ENCODE assay signal across 7 mouse cellular contexts in the genomic region with DNA sequence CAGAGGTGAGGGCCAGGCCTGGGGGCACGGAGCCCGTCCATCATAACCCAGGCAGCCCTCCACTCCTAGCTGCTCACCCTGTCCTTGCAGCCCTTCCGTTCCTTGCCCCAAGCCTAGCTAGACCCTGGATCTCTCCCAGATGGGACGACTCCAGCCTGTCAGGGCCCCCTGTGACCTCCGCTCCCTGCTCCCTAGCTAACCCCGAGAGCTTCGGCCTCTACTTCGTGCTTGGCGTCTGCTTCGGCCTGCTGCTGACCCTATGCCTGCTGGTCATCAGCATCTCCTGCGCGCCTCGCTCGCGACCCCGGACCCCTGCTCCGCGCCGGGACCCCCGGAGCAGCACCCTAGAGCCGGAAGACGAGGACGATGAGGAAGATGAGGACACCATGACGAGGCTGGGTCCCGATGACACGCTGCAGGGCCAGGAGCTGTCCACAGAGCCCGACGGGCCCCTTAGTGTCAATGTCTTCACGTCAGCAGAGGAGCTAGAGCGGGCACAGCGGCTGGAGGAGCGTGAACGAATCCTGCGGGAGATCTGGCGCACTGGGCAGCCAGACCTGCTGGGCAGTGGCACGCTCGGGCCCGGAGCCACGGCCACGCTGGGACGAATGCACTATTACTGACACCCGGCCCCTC. TPM values are rescaled to one million over a fixed set of nuclear protein-coding genes. Genes with fewer than 3 reads are reported as not detected.
DNase-seq lines count a peak whose midpoint lies in the region; ATAC-seq and TF ChIP-seq lines count a peak whose summit lies in the region.

No protein-coding gene starts in this region.

- no peak for ATAC-seq in G1E (ENCODE audit: extremely low read depth, insufficient number of reproducible peaks, low FRiP score, poor library complexity, severe bottlenecking)
- ATAC-seq in hindbrain, embryonic 13.5 days (ENCODE audit: low FRiP score), result no peak
- ATAC-seq in liver, embryonic 15.5 days (ENCODE audit: insufficient read depth), result no peak
- ATAC-seq in stomach, embryonic 14.5 days (ENCODE audit: insufficient number of reproducible peaks, insufficient read depth, low FRiP score, low read depth), result no peak
- no peak for ATAC-seq in megakaryocyte progenitor cell, adult 5-6 weeks (replicated peaks; ENCODE audit: poor library complexity)

- WGBS in hindbrain, embryonic 13.5 days, result 20% methylated on average over 42 of the region's 42 CpGs
- WGBS in liver, embryonic 15.5 days (ENCODE audit: insufficient replicate concordance), result 47% methylated on average over 42 of the region's 42 CpGs
- 20% methylated on average over 41 of the region's 42 CpGs for WGBS in stomach, embryonic 14.5 days

- H3K27ac ChIP-seq in cortical plate, adult 2 months (ENCODE audit: insufficient read depth, low read length), result no peak overlapping the region
- H3K27ac ChIP-seq in hindbrain, embryonic 13.5 days, result peak overlapping the region; percentile 23; the same call in 1 of the 2 replicates
- peak overlapping the region; percentile 41 for H3K27ac ChIP-seq in liver, embryonic 15.5 days (replicated peaks)
- H3K27ac ChIP-seq in stomach, embryonic 14.5 days (ENCODE audit: low read length), result peak overlapping the region; percentile 92

- peak overlapping the region; percentile 68 for H3K4me3 ChIP-seq in G1E (ENCODE audit: low read depth, low read length)
- peak overlapping the region; percentile 33 for H3K4me3 ChIP-seq in cortical plate, adult 2 months (ENCODE audit: insufficient read depth, low read length)
- peak overlapping the region; percentile 45 for H3K4me3 ChIP-seq in hindbrain, embryonic 13.5 days
- peak overlapping the region; percentile 56 for H3K4me3 ChIP-seq in liver, embryonic 15.5 days (replicated peaks)
- peak overlapping the region; percentile 65 for H3K4me3 ChIP-seq in stomach, embryonic 14.5 days (ENCODE audit: low read depth, low read length)

- no peak for TF ChIP-seq POLR2A in cortical plate, adult 2 months (IDR thresholded peaks at IDR 0.05; ENCODE audit: extremely low read depth, insufficient read depth, low read length)

- H3K27me3 ChIP-seq in G1E (ENCODE audit: insufficient read depth, low read length), result peaks cover 56% of the 10 kb centered on the region
- H3K27me3 ChIP-seq in hindbrain, embryonic 13.5 days, result peaks cover 58% of the 10 kb centered on the region
- peaks cover 61% of the 10 kb centered on the region for H3K27me3 ChIP-seq in liver, embryonic 15.5 days
- H3K27me3 ChIP-seq in stomach, embryonic 14.5 days (ENCODE audit: control insufficient read depth, insufficient read depth, low read length), result no peaks in the 10 kb centered on the region

- peak overlapping the region; percentile 69 for H3K4me2 ChIP-seq in hindbrain, embryonic 13.5 days
- peak overlapping the region; percentile 65 for H3K4me2 ChIP-seq in liver, embryonic 15.5 days
- H3K4me2 ChIP-seq in stomach, embryonic 14.5 days (replicated peaks; ENCODE audit: low read depth, low read length), result peak overlapping the region; percentile 88

- no peaks in the 10 kb centered on the region for H3K9me3 ChIP-seq in G1E (replicated peaks)
- no peaks in the 10 kb centered on the region for H3K9me3 ChIP-seq in hindbrain, embryonic 13.5 days
- H3K9me3 ChIP-seq in liver, embryonic 15.5 days (replicated peaks), result no peaks in the 10 kb centered on the region
- H3K9me3 ChIP-seq in stomach, embryonic 14.5 days (ENCODE audit: control insufficient read depth, low read depth, low read length), result no peaks in the 10 kb centered on the region

- H3K4me1 ChIP-seq in G1E (ENCODE audit: insufficient read depth, low read depth, low read length), result peaks cover 12% of the 10 kb centered on the region
- peaks cover 2% of the 10 kb centered on the region; the same call in 1 of the 2 replicates for H3K4me1 ChIP-seq in cortical plate, adult 2 months (ENCODE audit: control insufficient read depth, insufficient read depth, low read length)
- H3K4me1 ChIP-seq in hindbrain, embryonic 13.5 days (replicated peaks), result peaks cover 22% of the 10 kb centered on the region
- H3K4me1 ChIP-seq in liver, embryonic 15.5 days (replicated peaks), result peaks cover 26% of the 10 kb centered on the region
- peaks cover 39% of the 10 kb centered on the region for H3K4me1 ChIP-seq in stomach, embryonic 14.5 days (ENCODE audit: control insufficient read depth, insufficient read depth, low read length)

- TF ChIP-seq CTCF in G1E (IDR thresholded peaks at IDR 0.05; ENCODE audit: low read depth, low read length), result no peak
- no peak for TF ChIP-seq CTCF in cortical plate, adult 2 months (IDR thresholded peaks at IDR 0.05; ENCODE audit: extremely low read depth, insufficient read depth, low read length)

- H3K9ac ChIP-seq in hindbrain, embryonic 13.5 days, result peak overlapping the region; percentile 70
- peak overlapping the region; percentile 32; the same call in 1 of the 2 replicates for H3K9ac ChIP-seq in liver, embryonic 15.5 days
- H3K9ac ChIP-seq in stomach, embryonic 14.5 days (replicated peaks; ENCODE audit: low read depth, low read length), result peak overlapping the region; percentile 76

- no peak for DNase-seq in G1E (ENCODE audit: low spot score)
- DNase-seq in layer of hippocampus, adult 11-12 months (ENCODE audit: low spot score), result no peak

- H3K36me3 ChIP-seq in G1E (replicated peaks), result no peaks in the 10 kb centered on the region
- H3K36me3 ChIP-seq in hindbrain, embryonic 13.5 days, result no peaks in the 10 kb centered on the region
- no peaks in the 10 kb centered on the region for H3K36me3 ChIP-seq in liver, embryonic 15.5 days (replicated peaks)
- H3K36me3 ChIP-seq in stomach, embryonic 14.5 days (ENCODE audit: control insufficient read depth, insufficient read depth, low read length), result peaks cover 8% of the 10 kb centered on the region

RNA-seq across cellular contexts. Expression of a gene that starts 1.6 kb away (rescaled TPM):
- total RNA-seq in G1E (2014; fragmentation: Nextera tagmentation) (not detected in 2 replicates), G1E (2017) (0.41 and 0.44 TPM in 2 replicates)
- polyA plus RNA-seq in G1E (2012), result 1.9 and 3.1 TPM in 2 replicates
- 7.6 and 7.9 TPM in 2 replicates for polyA plus RNA-seq in cortical plate, adult 2 months (2012; rRNA removed)
- 15.0 and 15.5 TPM in 2 replicates for polyA plus RNA-seq in hindbrain, embryonic 13.5 days (2015; fragmentation: Nextera tagmentation; extraction: Ambion mirVana)
- polyA plus RNA-seq in liver, embryonic 15.5 days (2015; fragmentation: Nextera tagmentation; extraction: Ambion mirVana), result 12.5 and 14.0 TPM in 2 replicates
- polyA plus RNA-seq in stomach, embryonic 14.5 days (2014; fragmentation: Nextera tagmentation; extraction: Ambion mirVana), result 70.2 and 76.5 TPM in 2 replicates
- total RNA-seq in megakaryocyte progenitor cell, adult 5-6 weeks (2015), result 0.12 and 0.94 TPM in 2 replicates
- 1.7 TPM in 1 of 2 replicates, not detected in the other for total RNA-seq in megakaryocyte progenitor cell, adult 5-6 weeks (2017)

RNA-seq across cellular contexts. Expression of a gene that starts 14.1 kb away (rescaled TPM):
- total RNA-seq in G1E (2014; fragmentation: Nextera tagmentation) (0.53 and 3.2 TPM in 2 replicates), G1E (2017) (0.27 and 0.58 TPM in 2 replicates)
- polyA plus RNA-seq in G1E (2012), result 0.57 and 0.69 TPM in 2 replicates
- 1.0 and 1.1 TPM in 2 replicates for polyA plus RNA-seq in cortical plate, adult 2 months (2012; rRNA removed)
- polyA plus RNA-seq in hindbrain, embryonic 13.5 days (2015; fragmentation: Nextera tagmentation; extraction: Ambion mirVana), result 1.3 and 1.4 TPM in 2 replicates
- polyA plus RNA-seq in liver, embryonic 15.5 days (2015; fragmentation: Nextera tagmentation; extraction: Ambion mirVana), result 1.4 and 1.6 TPM in 2 replicates
- 7.4 and 8.7 TPM in 2 replicates for polyA plus RNA-seq in stomach, embryonic 14.5 days (2014; fragmentation: Nextera tagmentation; extraction: Ambion mirVana)
- total RNA-seq in megakaryocyte progenitor cell, adult 5-6 weeks (2015), result 0.07 and 0.91 TPM in 2 replicates
- total RNA-seq in megakaryocyte progenitor cell, adult 5-6 weeks (2017), result 0.14 TPM in 1 of 2 replicates, not detected in the other

RNA-seq across cellular contexts. Expression of a gene that starts 45.4 kb away (rescaled TPM):
- total RNA-seq in G1E (2014; fragmentation: Nextera tagmentation) (30.9 and 41.2 TPM in 2 replicates), G1E (2017) (20.5 and 20.8 TPM in 2 replicates)
- 68.2 and 68.5 TPM in 2 replicates for polyA plus RNA-seq in G1E (2012)
- polyA plus RNA-seq in cortical plate, adult 2 months (2012; rRNA removed), result 15.9 and 17.5 TPM in 2 replicates
- 35.1 and 35.5 TPM in 2 replicates for polyA plus RNA-seq in hindbrain, embryonic 13.5 days (2015; fragmentation: Nextera tagmentation; extraction: Ambion mirVana)
- 13.1 and 15.5 TPM in 2 replicates for polyA plus RNA-seq in liver, embryonic 15.5 days (2015; fragmentation: Nextera tagmentation; extraction: Ambion mirVana)
- 20.0 and 23.6 TPM in 2 replicates for polyA plus RNA-seq in stomach, embryonic 14.5 days (2014; fragmentation: Nextera tagmentation; extraction: Ambion mirVana)
- 6.5 and 7.3 TPM in 2 replicates for total RNA-seq in megakaryocyte progenitor cell, adult 5-6 weeks (2015)
- 5.9 and 6.0 TPM in 2 replicates for total RNA-seq in megakaryocyte progenitor cell, adult 5-6 weeks (2017)

RNA-seq across cellular contexts. Expression of a gene that starts 52.7 kb away (rescaled TPM):
- total RNA-seq in G1E (2014; fragmentation: Nextera tagmentation) (37.8 and 37.9 TPM in 2 replicates), G1E (2017) (39.3 and 40.3 TPM in 2 replicates)
- polyA plus RNA-seq in G1E (2012), result 9.7 and 12.6 TPM in 2 replicates
- 25.5 TPM in 2 replicates for polyA plus RNA-seq in cortical plate, adult 2 months (2012; rRNA removed)
- 47.5 and 47.9 TPM in 2 replicates for polyA plus RNA-seq in hindbrain, embryonic 13.5 days (2015; fragmentation: Nextera tagmentation; extraction: Ambion mirVana)
- 25.5 and 26.7 TPM in 2 replicates for polyA plus RNA-seq in liver, embryonic 15.5 days (2015; fragmentation: Nextera tagmentation; extraction: Ambion mirVana)
- polyA plus RNA-seq in stomach, embryonic 14.5 days (2014; fragmentation: Nextera tagmentation; extraction: Ambion mirVana), result 57.5 and 58.4 TPM in 2 replicates
- total RNA-seq in megakaryocyte progenitor cell, adult 5-6 weeks (2015), result 20.4 and 25.1 TPM in 2 replicates
- 14.7 and 15.9 TPM in 2 replicates for total RNA-seq in megakaryocyte progenitor cell, adult 5-6 weeks (2017)

RNA-seq across cellular contexts. Expression of a gene that starts 53.4 kb away (rescaled TPM):
- total RNA-seq in G1E (2014; fragmentation: Nextera tagmentation) (355 and 356 TPM in 2 replicates), G1E (2017) (246 and 305 TPM in 2 replicates)
- polyA plus RNA-seq in G1E (2012), result 209 and 211 TPM in 2 replicates
- 86.1 and 98.1 TPM in 2 replicates for polyA plus RNA-seq in cortical plate, adult 2 months (2012; rRNA removed)
- polyA plus RNA-seq in hindbrain, embryonic 13.5 days (2015; fragmentation: Nextera tagmentation; extraction: Ambion mirVana), result 163 and 166 TPM in 2 replicates
- polyA plus RNA-seq in liver, embryonic 15.5 days (2015; fragmentation: Nextera tagmentation; extraction: Ambion mirVana), result 79.2 and 82.0 TPM in 2 replicates
- 258 and 268 TPM in 2 replicates for polyA plus RNA-seq in stomach, embryonic 14.5 days (2014; fragmentation: Nextera tagmentation; extraction: Ambion mirVana)
- 172 and 184 TPM in 2 replicates for total RNA-seq in megakaryocyte progenitor cell, adult 5-6 weeks (2015)
- total RNA-seq in megakaryocyte progenitor cell, adult 5-6 weeks (2017), result 286 and 377 TPM in 2 replicates
